Mouse (Mus musculus) frontal cortex, postnatal 10 days (tissue): ENCODE measurements at regions not wholly inside any gene's neighbourhood (a gene's known extent, or its start where the extent isn't known, plus 50 kb on each side); places are given as distances from the start of the nearest gene placed in this dataset.

Source experiments
- DNase-seq, 2 experiments: peaks; one replicate each; pipeline ENCODE4 v3.0.0; 2022; ENCODE audit warnings: low spot score in 2 of 2, mixed read lengths in 1 of 2

DNA sequence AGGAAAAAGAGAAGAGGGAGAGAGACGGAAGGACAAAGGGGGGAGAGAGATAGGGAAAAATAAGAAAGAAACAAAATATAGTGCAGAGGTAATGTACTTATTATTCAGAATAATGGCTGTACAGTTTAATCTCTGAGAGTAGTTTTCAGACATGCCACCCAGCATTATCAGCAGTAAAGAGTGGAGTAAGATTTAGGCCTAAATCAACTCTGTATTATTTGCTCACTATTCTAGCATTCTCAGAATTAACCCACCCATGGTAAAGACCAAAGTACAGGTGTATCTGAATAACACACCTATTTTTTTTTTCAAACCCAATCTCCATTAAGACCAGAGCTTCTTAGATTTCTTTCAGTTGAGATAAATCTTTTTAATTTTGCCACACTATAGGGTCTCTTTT, 177.7 kb upstream of the Gm11114 start:
- no peak for DNase-seq

DNA sequence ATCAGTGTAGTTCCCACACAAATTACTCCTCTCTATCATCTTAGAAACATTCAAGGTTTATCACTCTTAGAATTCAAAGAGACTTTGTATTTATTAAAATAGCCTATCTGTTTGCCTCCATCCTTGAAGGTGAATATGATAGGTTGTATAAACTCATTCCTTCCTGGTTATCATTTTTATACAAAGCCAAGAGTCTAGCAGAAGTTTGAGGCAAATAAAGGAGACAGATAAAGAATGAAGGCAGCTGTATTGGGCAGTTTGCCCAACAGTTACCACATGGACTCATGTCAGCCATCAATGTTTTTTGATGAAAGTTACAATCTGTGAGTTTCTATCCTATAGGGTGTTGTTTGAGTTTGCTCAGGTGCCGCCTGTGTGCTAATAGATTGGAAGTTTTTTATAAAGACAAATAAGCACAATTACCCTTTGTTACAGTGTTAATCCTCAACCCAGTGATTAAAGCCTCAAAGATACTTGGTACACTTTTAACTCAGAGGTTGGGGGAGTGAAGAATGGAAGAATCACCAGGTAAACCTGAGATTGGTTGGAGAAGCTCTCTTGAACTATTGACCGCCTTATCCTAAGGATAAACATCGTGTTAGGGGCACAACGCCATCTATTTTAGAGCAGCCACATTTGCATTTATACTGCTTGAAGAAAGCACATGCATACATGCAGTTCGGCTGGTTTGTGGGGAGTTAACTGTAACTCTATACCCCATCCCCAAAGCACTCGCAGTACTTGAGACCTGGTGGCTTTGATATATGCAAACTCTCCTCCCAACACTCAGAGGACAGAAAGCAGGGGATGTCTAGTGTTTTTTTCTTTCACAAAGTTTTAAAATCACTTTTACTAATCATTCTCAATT, 175.6 kb upstream of the Gm11114 start:
- DNase-seq: no peak

DNA sequence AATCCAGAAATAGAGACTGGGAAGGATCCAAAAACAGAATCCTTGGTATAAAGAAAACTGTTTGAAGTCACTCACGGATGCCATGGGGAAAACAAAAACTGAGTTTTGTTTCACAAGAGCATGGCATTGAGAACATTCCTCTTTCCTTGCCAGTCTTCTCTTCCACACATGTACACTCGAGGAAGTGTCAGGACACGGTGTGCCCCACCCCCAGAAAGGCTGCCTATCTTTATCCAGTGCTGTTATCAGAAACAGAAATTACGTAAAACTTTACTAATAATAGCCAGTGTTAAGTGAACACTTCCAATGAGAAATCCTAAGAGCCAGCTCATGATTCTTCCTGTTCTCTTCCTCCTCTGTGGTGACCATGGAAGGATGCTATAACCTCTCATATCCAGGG, 172.7 kb upstream of the Gm11114 start:
- DNase-seq: no peak

DNA sequence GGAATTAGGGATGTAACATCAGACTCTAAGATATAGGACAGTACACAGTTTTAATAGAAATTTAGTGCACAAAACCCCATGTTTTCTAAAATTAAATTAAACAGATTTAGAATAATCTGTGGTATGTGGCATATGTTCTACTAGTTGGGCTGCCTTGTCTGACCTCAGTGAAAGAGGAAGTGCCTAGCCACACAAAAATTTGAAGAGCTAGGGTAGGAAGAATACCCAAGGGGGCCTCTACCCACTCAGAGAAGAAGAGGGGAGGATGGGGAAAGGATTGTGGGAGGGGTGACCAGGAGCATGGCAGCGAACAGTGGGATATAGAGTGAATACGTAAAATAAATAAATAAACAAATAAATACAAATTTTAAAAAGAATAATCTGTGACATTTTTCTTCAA, 168.2 kb upstream of the Gm11114 start:
- no peak for DNase-seq

DNA sequence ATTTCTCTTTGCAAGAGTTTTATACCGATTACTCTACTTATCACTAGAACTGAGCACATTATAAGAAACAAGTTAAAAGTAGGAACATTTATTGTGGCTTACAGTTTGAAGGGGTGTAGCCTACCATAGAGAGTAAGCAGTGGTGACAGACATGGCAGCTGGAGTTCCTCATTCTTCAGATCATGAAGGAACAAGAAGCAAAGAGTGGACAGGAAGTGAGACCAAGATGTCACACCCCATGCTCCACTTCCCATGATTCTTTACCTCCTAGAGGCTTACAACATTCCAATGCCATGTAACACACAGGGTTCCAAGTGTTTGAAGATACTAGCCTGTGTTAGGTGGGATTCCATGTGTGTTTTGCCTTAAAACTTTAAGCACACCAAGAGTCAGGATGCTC, 146.9 kb upstream of the Gm11114 start:
- DNase-seq: no peak

DNA sequence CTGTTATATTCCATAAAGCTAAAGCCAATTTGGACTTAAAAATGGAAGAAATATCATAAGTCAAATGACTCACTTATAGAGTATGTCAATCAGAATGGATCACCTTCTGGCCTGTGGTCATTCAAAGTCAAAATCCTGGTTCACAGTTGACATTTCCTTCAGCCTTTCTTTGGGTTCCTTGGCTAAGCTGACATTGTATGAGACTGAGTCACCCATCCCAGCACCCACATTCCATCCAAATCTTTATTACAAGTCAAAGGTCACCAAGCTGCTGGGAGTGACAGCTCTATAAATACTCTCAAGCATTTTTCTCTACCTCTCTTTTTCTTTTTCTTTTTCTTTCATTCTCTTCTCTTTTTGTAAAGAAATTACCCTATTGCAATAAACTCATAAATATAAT, 145.3 kb upstream of the Gm11114 start:
- no peak for DNase-seq

DNA sequence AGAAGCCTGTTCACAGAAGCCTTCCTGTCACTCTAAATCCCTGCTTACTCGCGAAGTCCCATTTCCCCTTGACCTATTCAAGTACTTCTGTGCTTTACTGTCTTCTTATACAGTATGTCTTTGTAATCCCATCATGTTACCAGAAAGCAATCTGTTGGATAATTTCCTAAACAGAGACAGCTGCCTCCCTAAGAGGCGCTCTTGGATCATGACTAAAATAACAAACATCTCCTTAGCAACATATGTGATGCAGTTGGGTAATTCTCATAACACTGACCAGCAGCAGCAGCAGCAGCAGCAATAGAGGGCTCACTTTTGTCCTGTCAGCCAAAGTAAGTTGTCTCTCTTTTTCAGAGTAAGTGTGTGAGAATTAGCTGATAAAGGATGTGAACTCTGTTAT, 138.1 kb upstream of the Gm11114 start:
- no peak for DNase-seq

DNA sequence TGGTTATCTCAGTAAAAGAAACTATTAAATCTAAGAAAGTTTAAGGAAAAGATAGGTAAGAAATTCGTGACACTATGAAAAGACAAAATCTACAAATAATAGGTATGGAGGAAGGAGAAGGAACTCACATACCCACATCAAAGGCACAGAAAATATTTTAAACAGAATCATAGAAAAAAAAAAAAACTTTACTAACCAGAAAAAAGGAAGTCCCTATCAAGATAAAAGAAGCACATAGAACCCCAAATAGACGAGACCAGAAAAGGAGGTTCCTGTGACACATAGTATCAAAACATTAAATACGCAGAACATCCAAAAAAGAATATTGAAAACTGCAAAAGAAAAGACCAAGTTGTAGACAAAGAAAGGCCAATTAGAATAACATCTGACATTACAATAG, 111.4 kb upstream of the Gm11114 start:
- no peak for DNase-seq

DNA sequence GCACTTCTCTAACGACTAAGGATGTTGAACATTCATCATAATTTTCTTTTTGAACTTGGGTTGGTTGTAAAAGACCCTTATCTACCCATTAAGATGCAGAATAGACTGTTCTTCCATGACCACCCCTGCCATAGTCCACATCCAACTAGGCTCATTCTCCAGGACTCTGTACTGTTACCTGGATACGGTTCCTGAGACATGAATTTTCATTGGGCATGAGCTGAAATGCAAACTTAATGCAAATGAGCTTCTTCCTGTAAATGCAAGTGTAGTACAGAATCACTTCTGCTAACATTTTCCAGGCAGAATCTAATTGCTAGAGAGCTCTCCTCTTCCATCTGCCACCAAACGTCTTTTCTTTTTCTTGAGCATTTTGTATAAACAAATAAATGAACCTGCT, 87.7 kb upstream of the Gm11114 start:
- DNase-seq: no peak
